In the genomic region with DNA sequence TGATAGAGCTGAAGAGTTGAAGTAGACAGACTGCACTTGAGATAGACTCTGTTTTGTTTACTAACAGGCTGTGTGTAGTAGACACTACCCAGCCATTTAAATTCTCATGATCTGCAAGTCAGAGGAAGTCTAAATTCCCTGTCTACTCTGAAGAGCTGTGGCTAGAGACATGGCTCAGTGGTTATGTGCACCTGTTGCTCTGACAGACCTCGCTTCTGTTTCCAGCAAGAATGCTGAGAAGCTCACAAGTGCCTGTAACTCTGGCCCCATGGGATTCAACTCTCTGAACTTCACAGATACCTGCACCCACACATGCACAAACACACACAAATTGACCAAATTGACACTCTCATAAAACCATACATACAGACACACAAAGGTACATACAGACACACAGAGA, we compare ENCODE assay signal across 28 mouse cellular contexts.
"Had no signal": no experiment of that assay in that cellular context is flagged by ENCODE, and none has a peak within 500 bp of the region (broad histone marks: within the 10 kb centered on the region; RNA-seq: fewer than 3 reads in every experiment).

No protein-coding gene starts in this region.

- ATAC-seq: forebrain, embryonic 13.5 days; forebrain, embryonic 14.5 days; forebrain, embryonic 15.5 days; forebrain, embryonic 16.5 days; forebrain, postnatal 0 days had no signal

- H3K9ac ChIP-seq: embryonic facial prominence, embryonic 12.5 days; embryonic facial prominence, embryonic 13.5 days; embryonic facial prominence, embryonic 15.5 days; forebrain, embryonic 12.5 days; forebrain, embryonic 13.5 days; forebrain, embryonic 15.5 days; forebrain, postnatal 0 days had no signal

- DNase-seq: cerebellum, adult 8-10 months; cerebellum, adult 9-10 months; cerebellum, adult 9-11 months; cerebellum, postnatal 10 days; cerebellum, postnatal 14 days; cerebellum, postnatal 25 days; cerebellum, postnatal 36 days; embryo, embryonic 11 days; forebrain, postnatal 0 days; gastrocnemius, adult 2 months; gastrocnemius, postnatal 10 days; gastrocnemius, postnatal 14 days; gastrocnemius, postnatal 25 days; gastrocnemius, postnatal 36 days; heart, adult 11 months; heart, adult 18-20 months; heart, adult 2 months had no signal

- H3K9me3 ChIP-seq: embryonic facial prominence, embryonic 15.5 days; forebrain, embryonic 13.5 days had no signal

- H3K36me3 ChIP-seq: embryonic facial prominence, embryonic 10.5 days; embryonic facial prominence, embryonic 12.5 days; embryonic facial prominence, embryonic 13.5 days; embryonic facial prominence, embryonic 15.5 days; forebrain, embryonic 10.5 days; forebrain, embryonic 12.5 days; forebrain, embryonic 15.5 days had no signal

- H3K4me3 ChIP-seq: embryonic facial prominence, embryonic 10.5 days; embryonic facial prominence, embryonic 12.5 days; embryonic facial prominence, embryonic 13.5 days; embryonic facial prominence, embryonic 15.5 days; erythroblast, embryonic 14.5 days; forebrain, embryonic 10.5 days; forebrain, embryonic 12.5 days; forebrain, embryonic 13.5 days; forebrain, embryonic 15.5 days; gastrocnemius, adult 2 months; heart, adult 2 months had no signal

- H3K4me2 ChIP-seq: embryonic facial prominence, embryonic 12.5 days; embryonic facial prominence, embryonic 13.5 days; embryonic facial prominence, embryonic 15.5 days; forebrain, embryonic 12.5 days; forebrain, embryonic 13.5 days; forebrain, embryonic 15.5 days had no signal

- H3K27ac ChIP-seq: embryonic facial prominence, embryonic 10.5 days; embryonic facial prominence, embryonic 12.5 days; embryonic facial prominence, embryonic 13.5 days; embryonic facial prominence, embryonic 15.5 days; forebrain, embryonic 10.5 days; forebrain, embryonic 12.5 days; forebrain, embryonic 13.5 days; forebrain, embryonic 15.5 days; gastrocnemius, adult 2 months; heart, adult 2 months had no signal

- H3K27me3 ChIP-seq: embryonic facial prominence, embryonic 12.5 days; embryonic facial prominence, embryonic 13.5 days; embryonic facial prominence, embryonic 15.5 days; forebrain, embryonic 12.5 days; forebrain, embryonic 13.5 days; forebrain, embryonic 15.5 days had no signal

- H3K4me1 ChIP-seq: embryonic facial prominence, embryonic 10.5 days; embryonic facial prominence, embryonic 12.5 days; embryonic facial prominence, embryonic 13.5 days; embryonic facial prominence, embryonic 15.5 days; forebrain, embryonic 10.5 days; forebrain, embryonic 12.5 days; forebrain, embryonic 13.5 days; forebrain, embryonic 15.5 days had no signal
